Mouse (Mus musculus) bone marrow macrophage, adult 2 months (primary cell): Measurements from ENCODE around the gene Bdnf.

ENCODE experiments used
- CTCF ChIP-seq: IDR thresholded peaks from 2 replicates; pipeline ENCODE4 v1.5.1; 2012; ENCODE audit warnings: low read depth, mild to moderate bottlenecking, low read length, moderate library complexity
- POLR2A ChIP-seq: IDR thresholded peaks from 2 replicates; pipeline ENCODE4 v1.6.1; 2012; ENCODE audit warnings: mild to moderate bottlenecking, low read depth, low read length, borderline replicate concordance

DNA sequence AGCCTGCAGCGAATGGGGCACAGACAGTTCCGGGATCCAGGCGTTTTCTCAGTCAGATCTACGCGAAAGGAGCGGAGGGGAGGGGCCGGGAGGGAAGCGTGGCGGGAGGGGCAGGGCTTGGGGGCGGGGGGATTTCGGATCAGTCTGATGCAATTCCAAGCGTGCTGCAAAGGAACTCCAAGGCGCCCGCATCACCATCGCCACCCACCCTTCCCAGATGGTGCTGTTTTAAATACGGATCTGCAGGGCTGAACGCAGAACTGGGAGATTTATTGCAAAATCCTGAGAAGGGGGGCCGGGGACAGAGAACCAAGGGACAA is 3.5 kb downstream of the Bdnf start:
- TF ChIP-seq CTCF = no peak
- no peak for TF ChIP-seq POLR2A
